Mouse (Mus musculus) myocyte (in vitro differentiated cells): Measurements from ENCODE around the gene Tmem114. TPM values are rescaled to one million over a fixed set of nuclear protein-coding genes. Genes with fewer than 3 reads are reported as not detected.

Source experiments
- H3K27me3 ChIP-seq: one replicate; pipeline ENCODE4 v1.6.1; 2011; ENCODE audit not compliant: control insufficient read depth, insufficient read depth, insufficient read length
- H3K36me3 ChIP-seq: one replicate; pipeline ENCODE4 v1.6.1; 2011; ENCODE audit not compliant: control insufficient read depth, insufficient read depth
- H3K4me2 ChIP-seq: one replicate; pipeline ENCODE4 v1.6.1; 2011; ENCODE audit warnings: low read depth, control low read depth
- H3K4me3 ChIP-seq: one replicate; pipeline ENCODE4 v1.5.1; 2011; ENCODE audit warnings: mild to moderate bottlenecking, control low read depth, moderate library complexity
- H3K79me2 ChIP-seq: one replicate; pipeline ENCODE4 v1.6.1; 2011; ENCODE audit not compliant: control insufficient read depth, insufficient read depth
- H3ac ChIP-seq: one replicate; pipeline ENCODE4 v1.6.1; 2011; ENCODE audit not compliant: control insufficient read depth, insufficient read length
- CEBPB ChIP-seq: IDR thresholded peaks from 2 replicates; pipeline ENCODE4 v1.6.1; 2011; ENCODE audit warnings: mild to moderate bottlenecking, moderate library complexity; ENCODE audit not compliant: poor library complexity, insufficient read depth, severe bottlenecking
- E2F4 ChIP-seq: IDR thresholded peaks from one replicate; pipeline ENCODE4 v1.6.1; 2011; ENCODE audit warnings: mild to moderate bottlenecking, control low read depth, moderate library complexity; ENCODE audit not compliant: insufficient read depth
- MAX ChIP-seq: IDR thresholded peaks from one replicate; pipeline ENCODE4 v1.6.1; 2011; ENCODE audit warnings: low read depth, mild to moderate bottlenecking, control low read depth
- MYOD1 ChIP-seq, 3 experiments: IDR thresholded peaks; one replicate each; pipeline ENCODE4 v1.6.1; 2011; ENCODE audit warnings: control low read depth in 2 of 3, low read depth in 2 of 3, mild to moderate bottlenecking in 2 of 3, moderate library complexity in 1 of 3; ENCODE audit not compliant: insufficient read length in 2 of 3, control insufficient read depth in 1 of 3
- MYOG ChIP-seq, 3 experiments: IDR thresholded peaks; one replicate each; pipeline ENCODE4 v1.6.1; 2011; ENCODE audit warnings: control low read depth in 2 of 3, low read depth in 2 of 3, mild to moderate bottlenecking in 2 of 3; ENCODE audit not compliant: insufficient read length in 2 of 3, control insufficient read depth in 1 of 3, insufficient read depth in 1 of 3
- POLR2A ChIP-seq: IDR thresholded peaks from one replicate; pipeline ENCODE4 v1.6.1; 2011; ENCODE audit warnings: low read depth, mild to moderate bottlenecking, control low read depth, moderate library complexity; ENCODE audit not compliant: insufficient read length
- POLR2AphosphoS2 ChIP-seq: IDR thresholded peaks from one replicate; pipeline ENCODE4 v1.6.1; 2011; ENCODE audit warnings: low read depth, control low read depth; ENCODE audit not compliant: insufficient read length
- REST ChIP-seq: IDR thresholded peaks from one replicate; pipeline ENCODE4 v1.6.1; 2011; ENCODE audit warnings: mild to moderate bottlenecking, control low read depth, moderate library complexity; ENCODE audit not compliant: insufficient read depth, insufficient read length
- SRF ChIP-seq: IDR thresholded peaks from one replicate; pipeline ENCODE4 v1.6.1; 2011; ENCODE audit warnings: low read depth; ENCODE audit not compliant: control insufficient read depth, insufficient read length
- TCF12 ChIP-seq: IDR thresholded peaks from one replicate; pipeline ENCODE4 v1.6.1; 2011; ENCODE audit warnings: mild to moderate bottlenecking, control low read depth; ENCODE audit not compliant: poor library complexity, insufficient read depth, severe bottlenecking
- TCF3 ChIP-seq: IDR thresholded peaks from one replicate; pipeline ENCODE4 v1.6.1; 2011; ENCODE audit warnings: low read depth, control low read depth; ENCODE audit not compliant: insufficient read length
- USF1 ChIP-seq: IDR thresholded peaks from one replicate; pipeline ENCODE4 v1.6.1; 2011; ENCODE audit warnings: low read depth, mild to moderate bottlenecking, control low read depth, moderate library complexity
- polyA plus RNA-seq: library from polyadenylated mRNA; unstranded; fragments of >200 nt; fragmentation: generic; extraction: Trizol; gene quantifications from one replicate; pipeline ENCODE4 v1.2.1, GENCODE M21; 2012; ENCODE audit warnings: missing spikeins

Tmem114 gene
- polyA plus RNA-seq, 1 experiment, result not detected

DNA sequence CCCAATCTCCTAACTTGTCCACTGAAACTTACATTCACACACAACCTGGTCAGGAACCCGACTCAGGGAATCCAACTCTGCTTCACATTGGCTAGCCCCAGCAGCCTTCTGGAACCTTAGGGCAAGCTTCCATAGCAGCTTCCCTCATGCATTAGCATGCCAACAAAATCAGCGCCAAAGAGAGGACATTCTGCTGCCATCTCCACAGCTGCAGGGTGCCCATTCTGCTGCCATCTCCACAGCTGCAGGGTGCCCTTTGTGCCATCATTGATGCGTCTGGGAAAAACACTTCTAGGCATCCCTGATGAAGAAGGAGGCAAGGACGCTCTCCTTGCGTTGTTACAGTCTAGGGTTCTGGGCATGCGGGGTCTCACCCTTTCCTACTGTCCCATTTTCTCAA, 38.5 kb downstream of the Tmem114 start:
- no peaks in the 10 kb centered on the region for H3K27me3 ChIP-seq
- no peaks in the 10 kb centered on the region for H3K36me3 ChIP-seq
- no peak overlapping the region for H3K4me2 ChIP-seq
- no peaks in the 10 kb centered on the region for H3K79me2 ChIP-seq
- no peak overlapping the region for H3K4me3 ChIP-seq
- TF ChIP-seq CEBPB (no peak), SRF (no peak), POLR2A (no peak), MAX (no peak), TCF12 (no peak), POLR2AphosphoS2 (no peak), REST (no peak), MYOD1 (IDR thresholded peaks at IDR 0.05; ENCODE audit: control insufficient read depth in 1 of 3, insufficient read length in 2 of 3, low read depth in 2 of 3) (no peak), MYOG (IDR thresholded peaks at IDR 0.05; ENCODE audit: control insufficient read depth in 1 of 3, insufficient read depth in 1 of 3, insufficient read length in 2 of 3, low read depth in 2 of 3) (no peak), USF1 (no peak), E2F4 (no peak)
- no peak overlapping the region for H3ac ChIP-seq

DNA sequence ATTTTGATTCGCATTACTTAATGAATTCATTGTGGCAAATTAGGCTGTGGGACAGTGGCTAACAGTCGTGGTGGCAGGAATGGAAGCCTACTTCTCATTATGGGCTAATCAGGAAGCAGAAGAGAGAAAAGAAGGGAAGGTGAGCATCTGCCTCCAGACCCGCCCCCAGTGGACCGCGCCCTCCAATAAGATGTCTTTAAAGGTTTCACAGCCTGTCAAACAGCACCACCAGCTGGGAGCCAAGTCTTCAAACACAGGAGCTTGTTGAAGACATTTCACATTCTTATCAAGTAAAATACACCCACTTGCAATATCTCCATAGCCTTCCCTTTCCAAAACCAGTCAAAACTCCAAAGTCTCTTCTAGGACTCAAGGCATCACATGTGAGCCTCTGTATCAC, 39.3 kb downstream of the Tmem114 start:
- Histone ChIP-seq H3K79me2 (no peaks in the 10 kb centered on the region), H3K4me2 (no peak overlapping the region), H3K27me3 (no peaks in the 10 kb centered on the region), H3K36me3 (no peaks in the 10 kb centered on the region), H3K4me3 (no peak overlapping the region), H3ac (no peak overlapping the region)
- TF ChIP-seq MAX, result no peak
- no peak for TF ChIP-seq E2F4
- no peak for TF ChIP-seq POLR2AphosphoS2
- TF ChIP-seq TCF3, result no peak
- TF ChIP-seq SRF, result no peak
- no peak for TF ChIP-seq TCF12
- no peak for TF ChIP-seq REST
- no peak for TF ChIP-seq USF1
- TF ChIP-seq CEBPB, result no peak
- no peak for TF ChIP-seq MYOD1 (IDR thresholded peaks at IDR 0.05; ENCODE audit: control insufficient read depth in 1 of 3, insufficient read length in 2 of 3, low read depth in 2 of 3)
- no peak for TF ChIP-seq MYOG (IDR thresholded peaks at IDR 0.05; ENCODE audit: control insufficient read depth in 1 of 3, insufficient read depth in 1 of 3, insufficient read length in 2 of 3, low read depth in 2 of 3)
- TF ChIP-seq POLR2A, result no peak

DNA sequence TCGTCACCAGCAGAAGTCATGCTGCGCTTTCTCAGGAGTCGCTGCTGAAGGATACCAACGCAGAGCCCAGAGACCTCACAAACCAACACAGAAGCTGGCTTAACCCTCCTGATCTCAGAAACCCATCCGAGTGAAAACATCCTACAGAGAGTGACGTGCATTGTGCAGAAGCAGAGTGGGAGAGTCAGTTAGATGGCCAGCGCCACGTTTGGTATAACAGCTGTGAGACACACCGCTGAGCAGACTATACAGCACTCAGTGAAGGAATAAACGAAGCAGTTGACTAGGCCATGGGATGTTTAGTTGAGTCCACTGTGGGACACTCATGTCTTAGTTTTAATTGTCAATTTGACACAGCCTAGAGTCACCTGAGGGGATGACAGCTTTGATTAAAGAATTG, 40.2 kb downstream of the Tmem114 start:
- TF ChIP-seq MYOD1 (IDR thresholded peaks at IDR 0.05; ENCODE audit: control insufficient read depth in 1 of 3, insufficient read length in 2 of 3, low read depth in 2 of 3) (no peak), SRF (no peak), MYOG (IDR thresholded peaks at IDR 0.05; ENCODE audit: control insufficient read depth in 1 of 3, insufficient read depth in 1 of 3, insufficient read length in 2 of 3, low read depth in 2 of 3) (no peak), MAX (no peak), POLR2A (no peak), E2F4 (no peak), REST (no peak), TCF3 (no peak)
- Histone ChIP-seq H3ac (no peak overlapping the region), H3K36me3 (no peaks in the 10 kb centered on the region), H3K4me2 (no peak overlapping the region), H3K79me2 (no peaks in the 10 kb centered on the region), H3K4me3 (no peak overlapping the region), H3K27me3 (no peaks in the 10 kb centered on the region)

DNA sequence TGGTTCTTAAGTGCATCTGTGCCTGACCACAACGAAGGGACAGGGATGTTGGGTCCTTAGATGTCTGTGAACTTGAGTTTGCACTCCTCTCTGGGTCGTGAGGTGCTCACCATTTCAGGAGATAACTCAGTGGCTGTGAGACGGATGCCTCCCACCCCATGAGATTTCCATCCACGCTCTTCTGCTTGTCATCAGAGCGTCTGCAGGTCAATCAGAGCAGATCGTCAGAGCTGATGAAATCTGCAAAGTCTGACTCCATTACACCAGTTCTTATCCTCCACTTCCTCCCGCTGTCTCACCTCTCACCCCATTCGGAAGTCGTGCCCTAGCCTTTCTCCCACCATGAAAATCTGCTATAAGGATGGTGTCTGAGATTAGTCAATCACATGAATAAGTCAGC, 41.5 kb downstream of the Tmem114 start:
- Histone ChIP-seq H3K27me3 (no peaks in the 10 kb centered on the region), H3ac (no peak overlapping the region), H3K4me2 (no peak overlapping the region), H3K79me2 (no peaks in the 10 kb centered on the region), H3K4me3 (no peak overlapping the region), H3K36me3 (no peaks in the 10 kb centered on the region)
- no peak for TF ChIP-seq MYOG (IDR thresholded peaks at IDR 0.05; ENCODE audit: control insufficient read depth in 1 of 3, insufficient read depth in 1 of 3, insufficient read length in 2 of 3, low read depth in 2 of 3)
- TF ChIP-seq MAX, result no peak
- no peak for TF ChIP-seq TCF12
- no peak for TF ChIP-seq POLR2AphosphoS2
- no peak for TF ChIP-seq MYOD1 (IDR thresholded peaks at IDR 0.05; ENCODE audit: control insufficient read depth in 1 of 3, insufficient read length in 2 of 3, low read depth in 2 of 3)
- no peak for TF ChIP-seq REST
- no peak for TF ChIP-seq CEBPB
- no peak for TF ChIP-seq TCF3
- no peak for TF ChIP-seq SRF
- no peak for TF ChIP-seq E2F4
- TF ChIP-seq POLR2A, result no peak
- TF ChIP-seq USF1, result no peak

DNA sequence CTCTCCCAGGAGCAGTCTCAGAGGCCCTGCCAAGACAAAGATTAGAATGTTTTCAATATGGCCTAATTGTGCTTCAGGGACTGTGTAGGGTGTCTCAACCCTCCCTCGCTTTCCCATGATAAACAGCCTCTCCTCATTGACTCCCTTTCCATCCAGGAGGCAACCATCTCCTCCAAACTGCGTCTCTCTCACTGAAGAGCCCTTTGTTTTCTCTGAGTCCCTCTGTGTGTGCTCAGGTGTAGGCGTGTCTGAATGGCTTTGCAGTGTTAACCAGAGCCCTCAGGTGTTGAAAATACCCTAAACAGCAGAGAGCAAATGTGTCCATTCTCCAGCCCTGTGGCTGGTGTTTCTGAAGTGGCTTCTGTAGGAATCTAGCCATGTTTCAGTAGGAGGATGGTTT, 61.9 kb downstream of the Tmem114 start:
- no peaks in the 10 kb centered on the region for H3K36me3 ChIP-seq
- H3K27me3 ChIP-seq, result no peaks in the 10 kb centered on the region
- H3ac ChIP-seq, result no peak overlapping the region
- no peak for TF ChIP-seq CEBPB
- TF ChIP-seq TCF12, result no peak
- TF ChIP-seq TCF3, result no peak
- no peak for TF ChIP-seq USF1
- TF ChIP-seq E2F4, result no peak
- no peak for TF ChIP-seq MAX
- no peak for TF ChIP-seq MYOG (IDR thresholded peaks at IDR 0.05; ENCODE audit: control insufficient read depth in 1 of 3, insufficient read depth in 1 of 3, insufficient read length in 2 of 3, low read depth in 2 of 3)
- no peak for TF ChIP-seq SRF
- no peak for TF ChIP-seq MYOD1 (IDR thresholded peaks at IDR 0.05; ENCODE audit: control insufficient read depth in 1 of 3, insufficient read length in 2 of 3, low read depth in 2 of 3)
- TF ChIP-seq REST, result no peak
- no peak for TF ChIP-seq POLR2A
- TF ChIP-seq POLR2AphosphoS2, result no peak
- H3K4me2 ChIP-seq, result no peak overlapping the region
- no peak overlapping the region for H3K4me3 ChIP-seq
- H3K79me2 ChIP-seq, result no peaks in the 10 kb centered on the region
